Mouse (Mus musculus) induced T-regulatory cell, adult 2 months (primary cell): Measurements from ENCODE around the gene BC049715.
A peak's percentile ranks its signal among the peaks of the same experiment; 100 is the strongest.
"Not testable (repeated sequence)": the region's sequence is repeated elsewhere in the genome, so short reads cannot be mapped to it uniquely, and the experiment has no call there.

Experiments used
- DNase-seq: peaks from one replicate; pipeline ENCODE4 v3.0.0-alpha.2; 2012; ENCODE audit warnings: low read depth

Gene BC049715

GRCm38 (mm10) chr6:136852348-136852747, 24.9 kb downstream of the BC049715 start:
- no peak for DNase-seq

- no peak for DNase-seq
These were observed 25.3 kb downstream of the BC049715 start for GRCm38 (mm10) chr6:136852762-136853161.

- DNase-seq = peak; percentile 48
These were observed 26.9 kb downstream of the BC049715 start for GRCm38 (mm10) chr6:136854361-136854781.

GRCm38 (mm10) chr6:136855183-136855582, 27.8 kb downstream of the BC049715 start:
- no peak for DNase-seq

- peak; percentile 45 for DNase-seq
These were observed 28.7 kb downstream of the BC049715 start for GRCm38 (mm10) chr6:136856071-136856636.

GRCm38 (mm10) chr6:136857186-136857872, 29.9 kb downstream of the BC049715 start, which contains the start of gene Art4:
TSS of gene Art4 (minus strand) at chr6:136857733.
- peak; percentile 38 for DNase-seq

GRCm38 (mm10) chr6:136857873-136858260, 30.4 kb downstream of the BC049715 start:
- DNase-seq = no peak

GRCm38 (mm10) chr6:136858420-136858819, 31.0 kb downstream of the BC049715 start:
- no peak for DNase-seq

GRCm38 (mm10) chr6:136861020-136861419, 33.6 kb downstream of the BC049715 start:
- peak; percentile 76 for DNase-seq

- DNase-seq = no peak
These were observed 37.9 kb downstream of the BC049715 start for GRCm38 (mm10) chr6:136865360-136865759.

GRCm38 (mm10) chr6:136866150-136866549, 38.7 kb downstream of the BC049715 start:
- DNase-seq = no peak

GRCm38 (mm10) chr6:136868921-136869320, 41.5 kb downstream of the BC049715 start:
- no peak for DNase-seq

- no peak for DNase-seq
These were observed 47.2 kb downstream of the BC049715 start for GRCm38 (mm10) chr6:136874599-136874998.

GRCm38 (mm10) chr6:136875670-136876069, 48.2 kb downstream of the BC049715 start, which contains the start of gene Mgp:
TSS of gene Mgp (minus strand) at chr6:136875823.
- no peak for DNase-seq

- DNase-seq = no peak
These were observed 54.3 kb downstream of the BC049715 start for GRCm38 (mm10) chr6:136881678-136882077.

- no peak for DNase-seq
These were observed 56.0 kb downstream of the BC049715 start for GRCm38 (mm10) chr6:136883431-136883915.

GRCm38 (mm10) chr6:136883961-136884360, 56.5 kb downstream of the BC049715 start:
- DNase-seq = no peak

- DNase-seq = not testable (repeated sequence)
These were observed 57.3 kb downstream of the BC049715 start for GRCm38 (mm10) chr6:136884766-136885165.

- DNase-seq = no peak
These were observed 60.4 kb downstream of the BC049715 start for GRCm38 (mm10) chr6:136887854-136888253.

- DNase-seq = no peak
These were observed 61.6 kb downstream of the BC049715 start for GRCm38 (mm10) chr6:136889067-136889466.

GRCm38 (mm10) chr6:136889554-136889953, 62.1 kb downstream of the BC049715 start:
- no peak for DNase-seq
